8 mouse cellular contexts compared by ENCODE assay signal in genomic region chr4:82537279-82537967, GRCm38 (mm10).
DNase-seq lines count a peak whose midpoint lies in the region; ATAC-seq and TF ChIP-seq lines count a peak whose summit lies in the region.

No protein-coding gene starts in this region.

- TF ChIP-seq EP300 in liver, postnatal 0 days (IDR thresholded peaks at IDR 0.05; ENCODE audit: low read depth), result no peak

- peak overlapping the region; percentile 62 for H3K4me3 ChIP-seq in heart, embryonic 10.5 days
- H3K4me3 ChIP-seq in kidney, adult 2 months (ENCODE audit: insufficient read depth, low read depth, low read length), result peak overlapping the region; percentile 40
- H3K4me3 ChIP-seq in liver, postnatal 0 days (ENCODE audit: low read depth, low read length), result peak overlapping the region; percentile 38

- H3K4me1 ChIP-seq in heart, embryonic 10.5 days, result peaks cover 42% of the 10 kb centered on the region
- 0 out of 2 replicates have a peak, but pooled peaks cover 6% of the 10 kb centered on the region for H3K4me1 ChIP-seq in kidney, adult 2 months (ENCODE audit: control insufficient read depth, insufficient read depth, low read length)
- peaks cover 9% of the 10 kb centered on the region; the same call in 1 of the 2 replicates for H3K4me1 ChIP-seq in liver, postnatal 0 days (ENCODE audit: insufficient read depth)

- intact Hi-C loops in left cerebral cortex, postnatal 25 days (cut with DNase I), result loop anchor here (2.0 kb wide), 2 partner anchors 25 to 33 kb away; no protein-coding TSS in a partner anchor

- under 1% methylated on average over 28 of the region's 28 CpGs for WGBS in heart, embryonic 10.5 days
- WGBS in kidney, adult 2 months, result 12% methylated on average over 28 of the region's 28 CpGs
- WGBS in liver, postnatal 0 days (ENCODE audit: insufficient replicate concordance), result 3% methylated on average over 28 of the region's 28 CpGs

- peak overlapping the region; percentile 86 for H3K27ac ChIP-seq in heart, embryonic 10.5 days
- no peak overlapping the region for H3K27ac ChIP-seq in kidney, adult 2 months (ENCODE audit: insufficient read depth, low read depth, low read length)
- H3K27ac ChIP-seq in liver, postnatal 0 days (ENCODE audit: low read depth), result peak overlapping the region; percentile 39

- H3K27me3 ChIP-seq in heart, embryonic 10.5 days (ENCODE audit: insufficient read depth, poor library complexity, severe bottlenecking), result peaks cover 37% of the 10 kb centered on the region
- peaks cover 7% of the 10 kb centered on the region for H3K27me3 ChIP-seq in kidney, adult 2 months (replicated peaks; ENCODE audit: control insufficient read depth, insufficient read depth, low read length)
- H3K27me3 ChIP-seq in liver, postnatal 0 days (ENCODE audit: insufficient read depth, low read length), result peaks cover 13% of the 10 kb centered on the region; the same call in 1 of the 2 replicates

- TF ChIP-seq POLR2A in kidney, adult 2 months (IDR thresholded peaks at IDR 0.05; ENCODE audit: low read depth, low read length), result no peak

- H3K36me3 ChIP-seq in heart, embryonic 10.5 days, result no peaks in the 10 kb centered on the region
- H3K36me3 ChIP-seq in kidney, adult 2 months (ENCODE audit: control insufficient read depth, insufficient read depth, low read length), result no peaks in the 10 kb centered on the region
- H3K36me3 ChIP-seq in liver, postnatal 0 days (replicated peaks; ENCODE audit: insufficient read depth, low read length), result no peaks in the 10 kb centered on the region

- H3K4me2 ChIP-seq in liver, postnatal 0 days (ENCODE audit: low read depth, low read length), result peak overlapping the region; percentile 68

- no peak for ATAC-seq in liver, postnatal 0 days
- ATAC-seq in megakaryocyte-erythroid progenitor cell, adult 5-6 weeks (replicated peaks; ENCODE audit: low FRiP score, low TSS enrichment, poor library complexity, severe bottlenecking), result no peak

- H3K9me3 ChIP-seq in heart, embryonic 10.5 days, result no peaks in the 10 kb centered on the region
- H3K9me3 ChIP-seq in liver, postnatal 0 days (ENCODE audit: low read length), result no peaks in the 10 kb centered on the region

- TF ChIP-seq CTCF in kidney, adult 2 months (conservative IDR thresholded peaks at IDR 0.05; ENCODE audit: insufficient read depth, insufficient read length, low read depth, low read length), result no peak
- no peak for TF ChIP-seq CTCF in liver, postnatal 0 days (IDR thresholded peaks at IDR 0.05; ENCODE audit: low read depth)

- peak; percentile 50 to 56 for DNase-seq in left cerebral cortex, postnatal 25 days (ENCODE audit: low spot score in 2 of 2)
- DNase-seq in left cerebral cortex, adult 11 months (ENCODE audit: low spot score), result no peak
- DNase-seq in embryo, embryonic 10 days (ENCODE audit: low spot score), result peak; percentile 59
- DNase-seq in heart, embryonic 10.5 days (ENCODE audit: low spot score), result no peak
- peak; percentile 49 for DNase-seq in kidney, adult 2 months
- peak; percentile 20 for DNase-seq in liver, postnatal 0 days
- DNase-seq in right cerebral cortex, postnatal 4 days, result peak; percentile 58

- H3K9ac ChIP-seq in liver, postnatal 0 days (replicated peaks), result peak overlapping the region; percentile 44

Comparison
In these comparisons a context has a peak if more than half of its experiments do, and no peak if none do; other contexts are left out.
1. DNase-seq: peak in left cerebral cortex, postnatal 25 days (2 of 2), embryo, embryonic 10 days (single experiment), kidney, adult 2 months (single experiment), liver, postnatal 0 days (single experiment) and right cerebral cortex, postnatal 4 days (single experiment); none in left cerebral cortex, adult 11 months (single experiment) and heart, embryonic 10.5 days (single experiment).
2. Peak in every context shown above with its lines, with median percentiles within 50 percentile points of each other: H3K4me3 ChIP-seq.